Mouse (Mus musculus): Measurements from ENCODE around the gene Bicd1. TPM values are rescaled to one million over a fixed set of nuclear protein-coding genes. Genes with fewer than 3 reads are reported as not detected.
A peak's percentile ranks its signal among the peaks of the same experiment; 100 is the strongest.
"Not testable (repeated sequence)": the region's sequence is repeated elsewhere in the genome, so short reads cannot be mapped to it uniquely, and the experiment has no call there.

Bicd1 gene
- polyA plus RNA-seq, 1 experiment from 2014 or later = 10.2 TPM

GRCm38 (mm10) chr6:149471477-149471876, 62.8 kb downstream of the Bicd1 start:
- Histone ChIP-seq H3K4me2 (replicated peaks; ENCODE audit: low read depth, low read length) (no peak overlapping the region), H3K27ac (ENCODE audit: low read depth, low read length) (no peak overlapping the region), H3K4me1 (ENCODE audit: control insufficient read depth, insufficient read depth, low read length) (no peaks in the 10 kb centered on the region), H3K36me3 (ENCODE audit: control insufficient read depth, insufficient read depth, low read length) (no peaks in the 10 kb centered on the region), H3K4me3 (ENCODE audit: low read length) (no peak overlapping the region), H3K9me3 (ENCODE audit: control insufficient read depth, low read length) (no peaks in the 10 kb centered on the region), H3K27me3 (ENCODE audit: control insufficient read depth, insufficient read depth, low read length) (no peaks in the 10 kb centered on the region), H3K9ac (ENCODE audit: low read depth, low read length) (no peak overlapping the region)
- WGBS = 81% methylated on average over 15 of the region's 15 CpGs
- no peak for ATAC-seq (ENCODE audit: low FRiP score, low TSS enrichment)

DNA sequence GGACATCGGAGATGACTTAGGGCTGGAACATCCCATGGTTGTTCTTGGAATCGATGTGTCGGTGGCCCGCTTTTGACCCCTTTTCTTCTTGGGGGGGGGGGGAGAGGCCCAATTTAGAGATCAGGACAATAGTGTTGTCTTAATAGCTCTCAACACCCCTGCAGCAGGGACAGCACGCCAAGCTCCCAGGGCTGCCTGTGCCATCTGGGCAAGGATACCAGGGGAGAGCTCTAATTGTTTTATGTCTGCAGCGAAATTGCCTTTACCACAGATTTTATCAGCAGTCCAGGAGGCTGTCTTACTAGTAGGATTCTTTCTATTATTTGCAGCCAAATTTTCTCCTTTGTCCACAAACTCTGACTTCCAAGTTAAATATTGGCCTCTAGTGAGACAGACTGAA, 63.8 kb downstream of the Bicd1 start:
- 83% methylated on average over 5 of the region's 6 CpGs for WGBS
- ATAC-seq (ENCODE audit: low FRiP score, low TSS enrichment); H3K4me3 ChIP-seq (ENCODE audit: low read length): not testable (repeated sequence)

DNA sequence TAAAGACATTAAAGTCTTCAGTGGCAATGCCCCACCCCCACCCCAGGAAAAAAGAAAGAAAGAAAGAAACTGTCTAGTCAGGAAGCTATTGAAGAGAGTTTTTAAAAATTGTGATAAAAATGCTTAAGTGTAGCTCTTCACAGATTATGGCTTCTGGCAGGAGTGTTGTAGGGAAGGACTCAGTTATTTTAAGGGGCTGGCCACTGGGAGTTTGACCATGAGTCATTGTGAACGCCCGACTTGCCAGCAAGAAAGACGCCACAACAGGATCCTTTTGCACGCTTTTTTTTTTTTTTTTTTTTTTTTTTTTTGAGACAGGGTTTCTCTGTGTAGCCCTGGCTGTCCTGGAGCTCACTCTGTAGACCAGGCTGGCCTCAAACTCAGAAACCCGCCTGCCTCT, 73.2 kb downstream of the Bicd1 start:
- not testable (repeated sequence) for H3K4me1 ChIP-seq (ENCODE audit: control insufficient read depth, insufficient read depth, low read length); H3K4me2 ChIP-seq (replicated peaks; ENCODE audit: low read depth, low read length); H3K27ac ChIP-seq (ENCODE audit: low read depth, low read length); H3K4me3 ChIP-seq (ENCODE audit: low read length); H3K9ac ChIP-seq (ENCODE audit: low read depth, low read length); ATAC-seq (ENCODE audit: low FRiP score, low TSS enrichment); H3K36me3 ChIP-seq (ENCODE audit: control insufficient read depth, insufficient read depth, low read length); H3K9me3 ChIP-seq (ENCODE audit: control insufficient read depth, low read length); H3K27me3 ChIP-seq (ENCODE audit: control insufficient read depth, insufficient read depth, low read length)
- 93% methylated on average over 5 of the region's 5 CpGs for WGBS

More for the DNA sequence above, 63.8 kb downstream of the Bicd1 start:
- not testable (repeated sequence) for H3K36me3 ChIP-seq (ENCODE audit: control insufficient read depth, insufficient read depth, low read length); H3K4me2 ChIP-seq (replicated peaks; ENCODE audit: low read depth, low read length); H3K9me3 ChIP-seq (ENCODE audit: control insufficient read depth, low read length); H3K4me1 ChIP-seq (ENCODE audit: control insufficient read depth, insufficient read depth, low read length); H3K27me3 ChIP-seq (ENCODE audit: control insufficient read depth, insufficient read depth, low read length); H3K9ac ChIP-seq (ENCODE audit: low read depth, low read length); H3K27ac ChIP-seq (ENCODE audit: low read depth, low read length)

- Histone ChIP-seq H3K9me3 (ENCODE audit: control insufficient read depth, low read length) (no peaks in the 10 kb centered on the region), H3K36me3 (ENCODE audit: control insufficient read depth, insufficient read depth, low read length) (no peaks in the 10 kb centered on the region; the same call in 1 of the 2 replicates), H3K27ac (ENCODE audit: low read depth, low read length) (no peak overlapping the region), H3K27me3 (ENCODE audit: control insufficient read depth, insufficient read depth, low read length) (no peaks in the 10 kb centered on the region), H3K9ac (ENCODE audit: low read depth, low read length) (no peak overlapping the region), H3K4me3 (ENCODE audit: low read length) (no peak overlapping the region), H3K4me1 (ENCODE audit: control insufficient read depth, insufficient read depth, low read length) (no peaks in the 10 kb centered on the region), H3K4me2 (replicated peaks; ENCODE audit: low read depth, low read length) (no peak overlapping the region)
- ATAC-seq (ENCODE audit: low FRiP score, low TSS enrichment) = no peak
- WGBS = 100% methylated on average over 2 of the region's 2 CpGs
These were observed 86.0 kb downstream of the Bicd1 start for GRCm38 (mm10) chr6:149494662-149495061.

DNA sequence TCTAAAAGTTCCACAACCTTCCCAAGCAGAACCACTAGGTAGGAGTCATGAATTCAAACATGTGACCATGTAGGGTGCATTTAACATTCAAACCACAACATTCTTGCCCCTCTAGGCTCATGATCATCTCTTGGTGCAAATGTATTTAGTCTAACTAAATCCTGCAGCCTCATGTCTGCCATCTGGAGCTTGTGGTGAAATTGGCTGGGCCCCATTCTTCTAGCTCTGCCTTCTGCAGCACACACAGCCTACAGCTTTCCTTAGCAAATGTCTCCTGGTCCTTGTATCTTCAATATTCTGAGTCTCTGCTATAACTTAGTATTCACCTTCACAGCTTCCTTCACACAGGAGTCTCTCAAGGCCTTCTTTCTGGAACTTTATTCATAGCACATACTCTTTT, 87.2 kb downstream of the Bicd1 start:
- ATAC-seq (ENCODE audit: low FRiP score, low TSS enrichment) = no peak
- H3K9me3 ChIP-seq (ENCODE audit: control insufficient read depth, low read length) = no peaks in the 10 kb centered on the region
- H3K36me3 ChIP-seq (ENCODE audit: control insufficient read depth, insufficient read depth, low read length) = no peaks in the 10 kb centered on the region; the same call in 1 of the 2 replicates

GRCm38 (mm10) chr6:149565720-149566498, 157.2 kb downstream of the Bicd1 start:
- Histone ChIP-seq H3K9ac (ENCODE audit: low read depth, low read length) (peak overlapping the region; percentile 49), H3K4me1 (ENCODE audit: control insufficient read depth, insufficient read depth, low read length) (no peaks in the 10 kb centered on the region), H3K27ac (ENCODE audit: low read depth, low read length) (no peak overlapping the region), H3K36me3 (ENCODE audit: control insufficient read depth, insufficient read depth, low read length) (no peaks in the 10 kb centered on the region), H3K27me3 (ENCODE audit: control insufficient read depth, insufficient read depth, low read length) (no peaks in the 10 kb centered on the region), H3K4me2 (replicated peaks; ENCODE audit: low read depth, low read length) (peak overlapping the region; percentile 72), H3K9me3 (ENCODE audit: control insufficient read depth, low read length) (no peaks in the 10 kb centered on the region), H3K4me3 (ENCODE audit: low read length) (peak overlapping the region; percentile 58)
- ATAC-seq (ENCODE audit: low FRiP score, low TSS enrichment) = peak; percentile 100
- WGBS = 1% methylated on average over 19 of the region's 19 CpGs

More for the DNA sequence above, 87.2 kb downstream of the Bicd1 start:
- Histone ChIP-seq H3K27me3 (ENCODE audit: control insufficient read depth, insufficient read depth, low read length) (no peaks in the 10 kb centered on the region), H3K4me3 (ENCODE audit: low read length) (no peak overlapping the region), H3K4me2 (replicated peaks; ENCODE audit: low read depth, low read length) (no peak overlapping the region), H3K27ac (ENCODE audit: low read depth, low read length) (no peak overlapping the region), H3K9ac (ENCODE audit: low read depth, low read length) (no peak overlapping the region), H3K4me1 (ENCODE audit: control insufficient read depth, insufficient read depth, low read length) (no peaks in the 10 kb centered on the region)

DNA sequence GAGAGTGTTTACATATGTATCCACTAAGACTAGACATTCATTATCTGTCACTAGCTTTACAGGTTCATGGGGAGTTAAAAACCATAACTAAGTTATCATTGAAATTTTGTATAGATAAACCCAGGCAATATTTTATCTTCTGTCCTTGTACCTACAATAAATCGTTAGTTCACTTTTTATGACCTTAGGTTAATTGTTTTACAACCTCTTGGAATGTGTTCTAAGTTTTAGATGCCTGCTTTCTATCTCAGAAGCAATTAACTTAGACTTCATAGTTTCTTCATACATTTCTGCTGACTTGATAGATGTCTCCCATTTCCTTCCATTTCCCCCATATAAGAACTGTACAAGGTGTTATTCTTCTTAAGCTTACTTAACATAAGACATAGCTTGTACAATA, 158.5 kb downstream of the Bicd1 start:
- no peak overlapping the region for H3K4me3 ChIP-seq (ENCODE audit: low read length)
- no peaks in the 10 kb centered on the region for H3K36me3 ChIP-seq (ENCODE audit: control insufficient read depth, insufficient read depth, low read length)
- H3K9ac ChIP-seq (ENCODE audit: low read depth, low read length) = no peak overlapping the region
- no peak overlapping the region for H3K27ac ChIP-seq (ENCODE audit: low read depth, low read length)
- H3K9me3 ChIP-seq (ENCODE audit: control insufficient read depth, low read length) = no peaks in the 10 kb centered on the region
- no peak for ATAC-seq (ENCODE audit: low FRiP score, low TSS enrichment)
- H3K27me3 ChIP-seq (ENCODE audit: control insufficient read depth, insufficient read depth, low read length) = no peaks in the 10 kb centered on the region
- H3K4me2 ChIP-seq (replicated peaks; ENCODE audit: low read depth, low read length) = no peak overlapping the region
- WGBS = 28% methylated on average over 1 of the region's 1 CpGs
- no peaks in the 10 kb centered on the region for H3K4me1 ChIP-seq (ENCODE audit: control insufficient read depth, insufficient read depth, low read length)

DNA sequence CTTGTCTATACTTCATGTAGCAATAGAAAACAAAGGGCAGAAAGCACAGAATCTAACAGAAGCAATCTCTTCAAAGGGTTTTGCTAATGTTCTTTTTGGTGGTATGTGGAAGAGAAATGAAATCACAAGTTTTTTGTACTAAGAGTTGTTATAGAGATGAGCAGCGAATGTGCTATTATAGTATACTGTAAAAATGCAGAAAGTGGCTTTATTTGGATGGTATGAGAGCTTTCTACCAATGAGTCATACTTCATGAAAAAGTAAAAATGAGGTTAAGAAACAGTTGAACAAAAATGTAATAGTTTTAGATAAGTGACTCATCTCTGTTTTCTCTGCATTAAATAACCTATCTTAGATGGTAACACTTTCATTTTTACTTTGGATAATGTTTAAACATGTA, 165.6 kb downstream of the Bicd1 start:
- no peak overlapping the region for H3K27ac ChIP-seq (ENCODE audit: low read depth, low read length)
- no peaks in the 10 kb centered on the region for H3K9me3 ChIP-seq (ENCODE audit: control insufficient read depth, low read length)
- no peak overlapping the region for H3K4me3 ChIP-seq (ENCODE audit: low read length)
- no peak overlapping the region for H3K4me2 ChIP-seq (replicated peaks; ENCODE audit: low read depth, low read length)
- WGBS = 100% methylated on average over 1 of the region's 1 CpGs
- no peaks in the 10 kb centered on the region for H3K27me3 ChIP-seq (ENCODE audit: control insufficient read depth, insufficient read depth, low read length)
- no peaks in the 10 kb centered on the region for H3K4me1 ChIP-seq (ENCODE audit: control insufficient read depth, insufficient read depth, low read length)
- H3K9ac ChIP-seq (ENCODE audit: low read depth, low read length) = no peak overlapping the region
- ATAC-seq (ENCODE audit: low FRiP score, low TSS enrichment) = no peak
- H3K36me3 ChIP-seq (ENCODE audit: control insufficient read depth, insufficient read depth, low read length) = no peaks in the 10 kb centered on the region

GRCm38 (mm10) chr6:149580053-149580452, 171.4 kb downstream of the Bicd1 start:
- Histone ChIP-seq H3K27ac (ENCODE audit: low read depth, low read length) (no peak overlapping the region), H3K4me3 (ENCODE audit: low read length) (no peak overlapping the region), H3K4me2 (replicated peaks; ENCODE audit: low read depth, low read length) (no peak overlapping the region), H3K27me3 (ENCODE audit: control insufficient read depth, insufficient read depth, low read length) (no peaks in the 10 kb centered on the region), H3K36me3 (ENCODE audit: control insufficient read depth, insufficient read depth, low read length) (no peaks in the 10 kb centered on the region; the same call in 1 of the 2 replicates), H3K4me1 (ENCODE audit: control insufficient read depth, insufficient read depth, low read length) (no peaks in the 10 kb centered on the region), H3K9me3 (ENCODE audit: control insufficient read depth, low read length) (peaks cover 4% of the 10 kb centered on the region; the same call in 1 of the 2 replicates), H3K9ac (ENCODE audit: low read depth, low read length) (no peak overlapping the region)
- ATAC-seq (ENCODE audit: low FRiP score, low TSS enrichment) = no peak
